Mouse (Mus musculus): ENCODE data around the gene Adgrl1.

Gene Adgrl1

GRCm38 (mm10) chr8:83899363-83900252 is at the start of gene Adgrl1:
TSS of gene Adgrl1 (plus strand) at chr8:83900105.
- DNase-seq, result peak; percentile 95

DNA sequence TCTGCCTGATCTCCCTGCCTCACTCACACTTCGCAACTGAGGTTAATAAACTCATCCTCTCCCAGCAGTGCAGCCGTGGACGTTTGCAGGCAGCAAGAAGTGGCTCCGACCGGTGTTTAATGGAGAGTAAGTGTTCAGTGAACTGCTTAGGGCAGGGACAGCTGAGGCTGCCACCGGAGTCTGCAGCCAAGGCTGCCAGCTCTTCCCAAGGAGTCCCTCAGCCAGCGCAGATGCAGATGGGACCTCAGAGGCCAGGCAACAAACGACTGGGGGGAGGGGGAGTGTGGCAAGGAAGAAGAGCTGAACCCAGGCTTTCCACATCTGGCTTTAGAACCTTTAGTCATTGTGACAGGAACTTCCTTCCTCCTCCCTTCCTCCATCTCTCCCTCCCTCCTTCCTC is 47.6 kb upstream of the Adgrl1 start:
- DNase-seq, result peak; percentile 24

GRCm38 (mm10) chr8:83853323-83854050 is 46.4 kb upstream of the Adgrl1 start:
- no peak for DNase-seq

DNA sequence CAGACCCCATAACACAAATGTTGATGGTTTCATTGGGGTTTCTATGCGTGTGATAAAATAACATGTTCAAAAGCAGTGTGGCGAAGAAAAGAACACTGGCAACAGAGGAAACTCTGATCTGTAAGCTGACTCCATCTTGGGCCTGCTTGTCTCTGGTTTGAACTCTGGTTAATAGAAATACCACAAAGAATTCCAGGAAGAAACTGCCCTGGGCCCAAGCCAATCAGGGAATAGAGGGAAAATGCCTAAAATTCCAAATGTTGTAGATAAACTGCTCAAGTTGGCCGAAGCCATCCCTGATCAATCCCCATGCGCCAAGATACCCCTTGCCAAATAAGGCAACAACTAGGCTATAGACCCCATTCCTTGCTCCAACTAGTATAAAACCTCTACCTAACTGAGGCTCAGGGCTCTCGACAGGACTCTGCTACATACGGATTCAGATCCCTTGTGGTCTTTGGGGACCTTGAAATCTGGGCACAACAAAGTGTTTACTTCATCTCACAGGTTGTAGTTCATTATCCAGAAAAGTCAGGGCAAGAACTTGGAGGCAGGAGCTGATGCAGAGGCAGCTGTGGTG is 43.3 kb upstream of the Adgrl1 start:
- DNase-seq, result no peak

GRCm38 (mm10) chr8:83862439-83863268 is 37.3 kb upstream of the Adgrl1 start:
- DNase-seq, result peak; percentile 40

DNA sequence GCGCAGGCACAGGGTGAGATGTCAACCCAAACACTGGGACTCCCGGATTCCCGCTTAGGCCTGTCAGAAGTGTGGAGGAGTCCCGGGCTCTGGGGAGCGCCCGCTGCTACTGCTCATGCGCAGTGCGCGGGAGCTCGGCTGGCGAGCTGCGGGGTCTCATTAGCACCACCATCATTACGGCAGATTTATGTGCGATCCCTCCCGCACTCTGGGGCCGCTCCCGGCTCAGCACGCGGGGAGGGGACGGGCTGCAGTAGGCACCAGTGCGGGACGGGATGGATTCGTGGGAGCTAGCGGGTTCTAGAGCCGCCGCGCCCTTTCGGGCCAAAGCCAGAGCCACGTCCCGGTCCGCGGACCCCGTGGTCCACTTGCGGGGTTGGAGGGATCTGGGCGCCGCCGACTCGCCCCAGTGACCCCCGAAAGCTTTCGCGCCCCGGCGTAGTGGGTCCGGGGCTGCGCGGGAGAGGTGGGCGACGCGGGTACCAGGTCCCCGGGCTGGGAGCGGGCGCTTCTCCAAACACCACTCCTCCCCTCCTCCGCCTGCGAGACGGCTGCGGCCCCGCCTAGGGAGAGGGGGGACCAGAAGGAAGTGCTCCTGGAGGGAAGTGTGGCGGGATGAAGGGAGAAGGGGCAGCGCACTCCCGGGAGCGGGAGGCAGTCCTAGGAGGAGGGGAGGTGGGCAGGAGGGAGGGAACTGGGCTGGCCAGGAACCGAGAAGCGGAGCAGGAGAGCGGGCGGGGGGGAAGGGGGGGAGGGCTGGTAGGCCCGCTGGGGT is 24.8 kb upstream of the Adgrl1 start:
- peak; percentile 87 for DNase-seq

- DNase-seq, result no peak
Measured at GRCm38 (mm10) chr8:83875656-83876040, 24.3 kb upstream of the Adgrl1 start.

- DNase-seq, result peak; percentile 65
Measured at GRCm38 (mm10) chr8:83876080-83876837, 23.6 kb upstream of the Adgrl1 start.

- peak; percentile 51 for DNase-seq
Measured at GRCm38 (mm10) chr8:83876838-83877223, 23.1 kb upstream of the Adgrl1 start.

DNA sequence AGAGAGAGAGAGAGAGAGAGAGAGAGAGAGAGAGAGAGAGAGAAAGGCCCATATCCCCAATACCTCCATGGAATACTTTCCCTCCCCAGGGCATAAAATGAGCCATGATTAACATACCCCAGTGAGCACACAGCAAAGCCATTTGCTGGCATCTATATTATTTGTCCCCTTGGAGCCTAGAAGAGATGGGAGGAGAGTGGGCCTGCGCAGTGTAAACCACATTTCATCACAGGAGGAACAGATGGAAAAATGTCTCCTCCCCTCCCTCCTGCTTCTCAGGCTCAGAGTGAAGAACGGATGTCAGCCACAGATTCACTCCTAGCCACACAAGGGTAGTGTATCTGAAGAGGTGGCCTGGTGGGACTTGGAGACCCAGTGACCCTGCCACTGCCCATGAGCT is 11.5 kb upstream of the Adgrl1 start:
- DNase-seq, result no peak

GRCm38 (mm10) chr8:83892061-83892460 is 7.8 kb upstream of the Adgrl1 start:
- DNase-seq, result no peak

- peak; percentile 72 for DNase-seq
Measured at GRCm38 (mm10) chr8:83893915-83894314, 6.0 kb upstream of the Adgrl1 start.

GRCm38 (mm10) chr8:83895894-83896293 is 4.0 kb upstream of the Adgrl1 start:
- peak; percentile 75 for DNase-seq

DNA sequence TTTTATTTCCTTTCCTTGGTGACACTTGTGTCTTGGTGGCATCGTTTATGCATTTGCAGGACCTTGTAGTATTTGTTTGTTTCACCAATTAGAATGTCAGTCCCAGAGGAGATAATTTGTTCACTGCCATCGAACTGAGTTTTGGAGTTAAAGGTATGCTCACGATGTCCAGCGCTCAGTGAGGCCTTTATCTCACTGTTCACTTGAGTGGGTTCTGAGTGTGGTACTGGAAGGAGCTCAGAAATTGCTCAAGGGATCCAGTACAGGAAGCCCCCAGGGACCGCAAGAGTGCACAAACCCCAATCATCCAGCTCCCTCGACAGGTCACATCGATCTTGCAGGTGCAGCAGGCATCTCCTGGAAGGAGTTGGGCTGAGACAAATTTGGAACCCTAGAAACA is 3.4 kb upstream of the Adgrl1 start:
- no peak for DNase-seq

GRCm38 (mm10) chr8:83897211-83897610 is 2.7 kb upstream of the Adgrl1 start:
- DNase-seq, result peak; percentile 85

- peak; percentile 53 for DNase-seq
Measured at GRCm38 (mm10) chr8:83898456-83898855, 1.4 kb upstream of the Adgrl1 start.

DNA sequence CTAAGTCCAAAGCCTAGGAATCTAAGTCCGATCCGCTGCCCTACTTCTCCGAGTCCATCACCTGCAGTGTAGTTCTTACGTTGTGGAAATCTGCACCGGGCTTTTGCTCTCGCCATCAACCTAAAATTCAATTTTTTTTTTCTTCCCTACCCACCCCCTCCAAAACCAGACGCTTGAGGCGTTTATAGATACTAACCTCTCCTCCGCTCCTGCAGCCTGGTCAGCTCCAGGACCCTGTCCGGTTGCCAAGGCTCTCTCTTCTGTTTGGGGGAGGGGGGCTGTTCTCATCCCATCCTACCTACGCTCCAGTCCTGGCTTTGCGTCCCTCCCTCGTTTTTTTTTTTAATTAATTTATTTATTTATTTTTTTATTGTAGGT is 931 bp upstream of the Adgrl1 start:
- DNase-seq, result peak; percentile 86

- no peak for DNase-seq
Measured at GRCm38 (mm10) chr8:83900266-83900956, 506 bp downstream of the Adgrl1 start.

DNA sequence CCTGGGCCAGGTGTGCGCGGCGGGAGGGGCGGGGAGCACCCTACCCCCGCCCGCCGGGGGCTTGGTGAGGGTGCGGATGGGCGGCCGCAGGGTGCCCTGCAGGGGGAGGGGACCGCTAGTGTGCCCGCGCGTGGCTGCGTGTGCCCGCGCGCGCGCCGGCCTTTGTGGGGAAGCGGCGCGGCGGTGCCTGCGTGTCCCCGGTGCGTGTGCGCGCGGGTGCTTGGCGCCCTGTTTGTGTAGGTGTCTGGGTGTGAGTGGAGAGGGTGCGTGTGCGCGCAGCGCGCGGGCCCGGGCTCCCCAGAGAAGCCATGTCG is 1.0 kb downstream of the Adgrl1 start:
- peak; percentile 74 for DNase-seq

DNA sequence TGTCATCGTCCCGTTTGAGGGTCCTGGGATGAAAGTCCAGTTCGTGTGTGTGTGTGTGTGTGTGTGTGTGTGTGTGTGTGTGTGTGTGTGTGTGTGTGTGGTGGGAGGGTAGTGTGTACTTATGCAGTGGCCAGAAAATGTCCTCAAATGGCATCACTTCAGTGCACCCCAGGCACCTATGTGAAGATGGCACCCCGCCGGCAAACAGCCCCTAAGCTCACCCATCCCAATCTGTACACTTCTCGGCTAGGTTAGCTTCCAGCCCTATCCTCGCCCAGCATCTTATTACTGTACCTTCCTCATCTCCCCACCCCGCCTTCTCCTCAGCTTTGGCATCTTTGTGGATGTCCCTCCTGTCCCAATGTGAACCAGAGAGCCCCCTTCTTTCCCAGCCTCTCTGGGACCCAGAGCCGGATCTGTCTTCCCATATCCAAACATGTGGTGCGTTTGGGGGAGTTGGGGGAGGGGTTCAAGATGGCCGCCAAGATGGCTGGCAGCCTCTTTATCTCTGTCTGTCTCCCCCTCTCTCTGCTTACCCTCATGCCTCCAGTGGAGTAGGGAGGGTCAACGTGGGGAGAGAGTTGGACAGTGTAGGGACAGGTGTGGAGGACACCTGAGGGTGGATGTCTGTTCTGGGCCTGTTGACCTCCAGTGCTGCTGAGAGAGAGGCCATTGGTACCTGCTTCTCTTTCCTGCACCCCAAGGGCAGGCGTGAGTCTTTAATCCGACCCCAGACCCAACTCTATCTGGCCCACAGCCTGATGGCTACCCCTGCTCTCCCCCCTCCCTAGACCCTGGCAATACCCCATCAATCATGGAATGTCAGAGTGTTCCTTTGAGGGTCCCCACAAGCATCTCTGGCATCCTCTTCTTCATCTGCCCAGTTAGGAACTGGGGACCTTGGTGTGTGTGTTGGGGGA is 1.9 kb downstream of the Adgrl1 start:
- peak; percentile 56 for DNase-seq

Data from embryo, embryonic 11 days (tissue).